Mouse (Mus musculus) MN1 (cell line): ENCODE measurements at regions not wholly inside any gene's neighbourhood (a gene's known extent, or its start where the extent isn't known, plus 50 kb on each side); places are given as distances from the start of the nearest gene placed in this dataset.
"Not testable (repeated sequence)": the region's sequence is repeated elsewhere in the genome, so short reads cannot be mapped to it uniquely, and the experiment has no call there.

Experiments
- DNase-seq: peaks from one replicate; pipeline ENCODE4 v3.0.0-alpha.2; 2016; ENCODE audit warnings: low spot score

GRCm38 (mm10) chr3:117116210-117116609 is 147.4 kb upstream of the Palmd start:
- DNase-seq, result no peak

- no peak for DNase-seq
Observed at GRCm38 (mm10) chr3:117112766-117113165, 144.0 kb upstream of the Palmd start.

- no peak for DNase-seq
Observed at GRCm38 (mm10) chr3:117112304-117112703, 143.5 kb upstream of the Palmd start.

- DNase-seq, result no peak
Observed at GRCm38 (mm10) chr3:117108966-117109700, 140.3 kb upstream of the Palmd start.

GRCm38 (mm10) chr3:117107986-117108385 is 139.2 kb upstream of the Palmd start:
- no peak for DNase-seq

GRCm38 (mm10) chr3:117107378-117107777 is 138.6 kb upstream of the Palmd start:
- no peak for DNase-seq

- DNase-seq, result peak; percentile 14
Observed at GRCm38 (mm10) chr3:117087646-117088045, 118.9 kb upstream of the Palmd start.

- peak; percentile 42 for DNase-seq
Observed at GRCm38 (mm10) chr3:117076734-117077133, 107.9 kb upstream of the Palmd start.

GRCm38 (mm10) chr3:117073399-117073798 is 104.6 kb upstream of the Palmd start:
- no peak for DNase-seq

GRCm38 (mm10) chr3:117072998-117073397 is 104.2 kb upstream of the Palmd start:
- no peak for DNase-seq

GRCm38 (mm10) chr3:117071851-117072250 is 103.1 kb upstream of the Palmd start:
- DNase-seq, result no peak

GRCm38 (mm10) chr3:117067470-117068053 is 98.8 kb upstream of the Palmd start:
- DNase-seq, result no peak

- no peak for DNase-seq
Observed at GRCm38 (mm10) chr3:117065904-117066303, 97.1 kb upstream of the Palmd start.

GRCm38 (mm10) chr3:117061831-117062230 is 93.0 kb upstream of the Palmd start:
- no peak for DNase-seq

GRCm38 (mm10) chr3:117061182-117061581 is 92.4 kb upstream of the Palmd start:
- DNase-seq, result no peak

- not testable (repeated sequence) for DNase-seq
Observed at GRCm38 (mm10) chr3:117054711-117055110, 85.9 kb upstream of the Palmd start.

GRCm38 (mm10) chr3:117051431-117051830 is 82.6 kb upstream of the Palmd start:
- DNase-seq, result no peak

- no peak for DNase-seq
Observed at GRCm38 (mm10) chr3:117050909-117051308, 82.1 kb upstream of the Palmd start.

GRCm38 (mm10) chr3:117049410-117049809 is 80.6 kb upstream of the Palmd start:
- no peak for DNase-seq

GRCm38 (mm10) chr3:117044809-117045208 is 76.0 kb upstream of the Palmd start:
- DNase-seq, result no peak

GRCm38 (mm10) chr3:117044304-117044703 is 75.5 kb upstream of the Palmd start:
- no peak for DNase-seq

- no peak for DNase-seq
Observed at GRCm38 (mm10) chr3:117038928-117039300, 70.1 kb upstream of the Palmd start.

GRCm38 (mm10) chr3:117038280-117038927 is 69.6 kb upstream of the Palmd start:
- DNase-seq, result no peak
